22 mouse cellular contexts compared by ENCODE assay signal in the genomic region with DNA sequence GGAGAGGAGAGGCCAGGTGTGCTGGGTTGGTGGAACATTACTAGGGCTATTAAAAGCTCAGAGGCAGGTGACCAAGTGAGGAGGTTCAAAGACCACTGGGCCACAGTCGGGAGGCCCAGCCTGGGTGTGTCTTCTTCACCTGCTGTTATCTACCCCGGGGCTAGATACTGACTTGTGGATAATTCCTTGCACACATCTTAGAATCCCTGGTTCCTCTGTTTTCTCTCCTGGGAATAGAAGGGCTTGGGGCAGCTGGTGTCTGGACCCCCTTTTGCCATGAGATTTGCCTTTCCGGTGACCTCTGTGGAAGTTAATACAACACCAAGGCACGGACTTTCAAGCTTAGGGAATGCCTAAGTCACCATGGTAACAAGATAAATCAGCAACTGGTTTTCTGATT.
DNase-seq lines count a peak whose midpoint lies in the region; ATAC-seq lines count a peak whose summit lies in the region.
"Had no signal": no experiment of that assay in that cellular context is flagged by ENCODE, and none has a peak within 500 bp of the region (broad histone marks: within the 10 kb centered on the region; RNA-seq: fewer than 3 reads in every experiment).

No protein-coding gene starts in this region.

- peaks cover 7% of the 10 kb centered on the region; the same call in 1 of the 2 replicates for H3K36me3 ChIP-seq in intestine, embryonic 16.5 days (ENCODE audit: control insufficient read depth, insufficient read depth, low read length)
- 0 out of 2 replicates have a peak, but pooled peaks cover 6% of the 10 kb centered on the region for H3K36me3 ChIP-seq in kidney, embryonic 14.5 days (ENCODE audit: control insufficient read depth, insufficient read depth, low read length)
- H3K36me3 ChIP-seq: embryonic facial prominence, embryonic 12.5 days; limb, embryonic 10.5 days; midbrain, embryonic 15.5 days had no signal

- H3K9me3 ChIP-seq in intestine, embryonic 16.5 days (ENCODE audit: control insufficient read depth, low read length), result 0 out of 2 replicates have a peak, but pooled peaks cover 4% of the 10 kb centered on the region
- peaks cover 4% of the 10 kb centered on the region for H3K9me3 ChIP-seq in kidney, embryonic 14.5 days (ENCODE audit: control insufficient read depth, low read length)
- H3K9me3 ChIP-seq: embryonic facial prominence, embryonic 12.5 days; limb, embryonic 10.5 days; midbrain, embryonic 15.5 days had no signal

- DNase-seq in R1 (ENCODE audit: low read depth, low spot score), result peak; percentile 20
- peak; percentile 68 to 69 for DNase-seq in kidney, postnatal 36 days
- no peak for DNase-seq in right cerebral cortex, postnatal 25 days
- no peak for DNase-seq in layer of hippocampus, adult 11-12 months (ENCODE audit: low spot score)
- DNase-seq: adrenal gland, adult 2 months; cerebellum, adult 9-11 months; gastrocnemius, postnatal 25 days; liver, postnatal 0 days; lung, postnatal 10 days; thymus, adult 2 months had no signal

- no peak overlapping the region for H3K4me3 ChIP-seq in intestine, embryonic 16.5 days (ENCODE audit: low read length)
- H3K4me3 ChIP-seq in kidney, embryonic 14.5 days (ENCODE audit: low read length), result no peak overlapping the region
- H3K4me3 ChIP-seq: embryonic facial prominence, embryonic 12.5 days; erythroblast, embryonic 14.5 days; forebrain, embryonic 15.5 days; hindbrain, embryonic 10.5 days; left cerebral cortex, adult 2 months; limb, embryonic 10.5 days; megakaryocyte, embryonic 14.5 days; midbrain, embryonic 15.5 days; myocyte had no signal

- H3K27ac ChIP-seq in intestine, embryonic 16.5 days (ENCODE audit: low read length), result peak overlapping the region; percentile 83
- H3K27ac ChIP-seq in kidney, embryonic 14.5 days (ENCODE audit: low read depth, low read length), result peak overlapping the region; percentile 30; the same call in 1 of the 2 replicates
- H3K27ac ChIP-seq: embryonic facial prominence, embryonic 12.5 days; forebrain, embryonic 15.5 days; hindbrain, embryonic 10.5 days; left cerebral cortex, adult 2 months; limb, embryonic 10.5 days; midbrain, embryonic 15.5 days had no signal

- WGBS in intestine, embryonic 16.5 days, result 50% methylated on average over 4 of the region's 4 CpGs
- 65% methylated on average over 4 of the region's 4 CpGs for WGBS in kidney, embryonic 14.5 days

- H3K4me2 ChIP-seq in intestine, embryonic 16.5 days (ENCODE audit: low read depth, low read length), result 0 out of 2 replicates have a peak overlapping the region, but pooled peaks have one; percentile 14
- H3K4me2 ChIP-seq in kidney, embryonic 14.5 days (replicated peaks; ENCODE audit: low read depth, low read length), result no peak overlapping the region
- H3K4me2 ChIP-seq: embryonic facial prominence, embryonic 12.5 days; forebrain, embryonic 15.5 days; midbrain, embryonic 15.5 days had no signal

- peak; percentile 91 for ATAC-seq in intestine, embryonic 16.5 days
- peak; percentile 28; the same call in 1 of the 2 replicates for ATAC-seq in kidney, embryonic 14.5 days (ENCODE audit: low FRiP score, low TSS enrichment)
- no peak for ATAC-seq in megakaryocyte progenitor cell, adult 5-6 weeks (replicated peaks; ENCODE audit: poor library complexity)
- ATAC-seq: forebrain, embryonic 15.5 days; liver, postnatal 0 days; midbrain, embryonic 15.5 days had no signal

- 0 out of 2 replicates have a peak overlapping the region, but pooled peaks have one; percentile 41 for H3K9ac ChIP-seq in intestine, embryonic 16.5 days (ENCODE audit: low read depth, low read length)
- H3K9ac ChIP-seq in kidney, embryonic 14.5 days (ENCODE audit: low read depth, low read length), result no peak overlapping the region
- H3K9ac ChIP-seq: embryonic facial prominence, embryonic 12.5 days; forebrain, embryonic 15.5 days; liver, postnatal 0 days; midbrain, embryonic 15.5 days had no signal

- no peaks in the 10 kb centered on the region; the same call in 1 of the 2 replicates for H3K4me1 ChIP-seq in intestine, embryonic 16.5 days (ENCODE audit: control insufficient read depth, insufficient read depth, low read length)
- 0 out of 2 replicates have a peak, but pooled peaks cover 6% of the 10 kb centered on the region for H3K4me1 ChIP-seq in kidney, embryonic 14.5 days (ENCODE audit: control insufficient read depth, insufficient read depth, low read length)
- H3K4me1 ChIP-seq: embryonic facial prominence, embryonic 12.5 days; limb, embryonic 10.5 days; megakaryocyte, embryonic 14.5 days had no signal

- no peaks in the 10 kb centered on the region for H3K27me3 ChIP-seq in intestine, embryonic 16.5 days (replicated peaks; ENCODE audit: control insufficient read depth, insufficient read depth, low read length)
- no peaks in the 10 kb centered on the region for H3K27me3 ChIP-seq in kidney, embryonic 14.5 days (ENCODE audit: control insufficient read depth, insufficient read depth, low read length)
- H3K27me3 ChIP-seq: embryonic facial prominence, embryonic 12.5 days; forebrain, embryonic 15.5 days; megakaryocyte, embryonic 14.5 days; midbrain, embryonic 15.5 days had no signal

Comparison
In these comparisons a context has a peak if more than half of its experiments do, and no peak if none do; other contexts are left out.
1. DNase-seq: peak in R1 (single experiment) and kidney, postnatal 36 days (2 of 2); none in right cerebral cortex, postnatal 25 days (single experiment) and layer of hippocampus, adult 11-12 months (single experiment).